Mouse (Mus musculus): ENCODE results near the gene Slc22a26. TPM values are rescaled to one million over a fixed set of nuclear protein-coding genes. Genes with fewer than 3 reads are reported as not detected.
"Not testable (repeated sequence)": the region's sequence is repeated elsewhere in the genome, so short reads cannot be mapped to it uniquely, and the experiment has no call there.

Gene Slc22a26
- 0.33 TPM in 1 of 2 replicates, not detected in the other for total RNA-seq (2021)
- long read RNA-seq, partial matches to known transcripts = 0 of 6 reads
- long read RNA-seq, other reads (novel, unspliced or antisense) = 3 of 6 reads

GRCm38 (mm10) chr19:7802571-7802970 is at the start of gene Slc22a26:
Gene Slc22a26 (minus strand): TSS chr19:7802667.
- no peak for DNase-seq

GRCm38 (mm10) chr19:7829851-7830250 is 27.4 kb upstream of the Slc22a26 start:
- no peak for DNase-seq

- no peak for DNase-seq
These were observed 11.9 kb downstream of the Slc22a26 start for GRCm38 (mm10) chr19:7790571-7790970.

- DNase-seq = no peak
These were observed 27.2 kb downstream of the Slc22a26 start for GRCm38 (mm10) chr19:7775306-7775705.

- DNase-seq = no peak
These were observed 36.3 kb downstream of the Slc22a26 start for GRCm38 (mm10) chr19:7766124-7766523.

- no peak for DNase-seq
These were observed 36.9 kb downstream of the Slc22a26 start for GRCm38 (mm10) chr19:7765599-7765998.

GRCm38 (mm10) chr19:7753371-7753770 is 49.1 kb downstream of the Slc22a26 start:
- DNase-seq = not testable (repeated sequence)

Other genes starting within 250 kb of the Slc22a26 start
- 29.8 and 41.6 TPM in 2 replicates for gene Pla2g16, start 245.2 kb downstream of the Slc22a26 start, total RNA-seq (2021)
- gene Lgals12, start 195.5 kb downstream of the Slc22a26 start, total RNA-seq (2021) = 14.1 and 16.8 TPM in 2 replicates
- gene Hrasls5, start 190.1 kb downstream of the Slc22a26 start, total RNA-seq (2021) = not detected in 2 replicates
- not detected in 2 replicates for gene Slc22a19, start 91.4 kb downstream of the Slc22a26 start, total RNA-seq (2021)
- gene Slc22a27, start 163.4 kb upstream of the Slc22a26 start, total RNA-seq (2021) = not detected in 2 replicates

Measured in adrenal gland, postnatal 25 days (tissue).